Mouse (Mus musculus) hindbrain, embryonic 16.5 days (tissue): ENCODE data around the gene Usp19. TPM values are rescaled to one million over a fixed set of nuclear protein-coding genes. Genes with fewer than 3 reads are reported as not detected.

Experiments used
- ATAC-seq: fragments of 200-750 bp; cut with Nextera tagmentation; 2 replicates; pipeline ENCODE4 v1.8.0; 2017; ENCODE audit warnings: moderate TSS enrichment, moderate library complexity
- H3K27ac ChIP-seq: fragments of 300-500 bp; sonication (generic); 2 replicates; pipeline ENCODE4 v1.5.1; 2014; ENCODE audit warnings: low read depth, mild to moderate bottlenecking, control low read depth, low read length, moderate library complexity
- H3K27me3 ChIP-seq: fragments of 300-500 bp; sonication (generic); replicated peaks from 2 replicates; pipeline ENCODE4 v1.6.1; 2014; ENCODE audit warnings: low read length; ENCODE audit not compliant: control insufficient read depth, insufficient read depth
- H3K36me3 ChIP-seq: fragments of 300-500 bp; sonication (generic); 2 replicates; pipeline ENCODE4 v1.6.1; 2014; ENCODE audit warnings: mild to moderate bottlenecking, low read length, moderate library complexity, mixed read lengths; ENCODE audit not compliant: control insufficient read depth, insufficient read depth
- H3K4me1 ChIP-seq: fragments of 300-500 bp; sonication (generic); 2 replicates; pipeline ENCODE4 v1.6.1; 2014; ENCODE audit warnings: low read depth, low read length; ENCODE audit not compliant: control insufficient read depth, insufficient read depth
- H3K4me2 ChIP-seq: fragments of 300-500 bp; sonication (generic); 2 replicates; pipeline ENCODE4 v1.6.1; 2014; ENCODE audit warnings: mild to moderate bottlenecking, low read length, control low read depth, moderate library complexity
- H3K4me3 ChIP-seq: fragments of 300-500 bp; sonication (generic); 2 replicates; pipeline ENCODE4 v1.5.1; 2014; ENCODE audit warnings: mild to moderate bottlenecking, low read length, control low read depth, moderate library complexity
- H3K9ac ChIP-seq: fragments of 300-500 bp; sonication (generic); 2 replicates; pipeline ENCODE4 v1.6.1; 2014; ENCODE audit warnings: low read depth, mild to moderate bottlenecking, control low read depth, low read length, moderate library complexity
- H3K9me3 ChIP-seq: fragments of 300-500 bp; sonication (generic); 2 replicates; pipeline ENCODE4 v1.6.1; 2014; ENCODE audit warnings: mild to moderate bottlenecking, low read length, moderate library complexity; ENCODE audit not compliant: control insufficient read depth
- WGBS: fragments of 180-500 bp; shearing (Covaris S2); extraction: QIAGEN DNeasy Blood & Tissue Kit; methylation state at CpG from one replicate; pipeline ENCODE4 v1.1.7; 2014; 5-methylcytosine and 5-hydroxymethylcytosine counted together
- polyA plus RNA-seq: library from polyadenylated mRNA; unstranded; fragments of >200 nt; fragmentation: Nextera tagmentation; extraction: Ambion mirVana; gene quantifications from 2 replicates; pipeline ENCODE4 v1.2.1, GENCODE M21; 2015

The Usp19 gene
- polyA plus RNA-seq, 1 experiment from 2014 or later, result 56.3 TPM

DNA sequence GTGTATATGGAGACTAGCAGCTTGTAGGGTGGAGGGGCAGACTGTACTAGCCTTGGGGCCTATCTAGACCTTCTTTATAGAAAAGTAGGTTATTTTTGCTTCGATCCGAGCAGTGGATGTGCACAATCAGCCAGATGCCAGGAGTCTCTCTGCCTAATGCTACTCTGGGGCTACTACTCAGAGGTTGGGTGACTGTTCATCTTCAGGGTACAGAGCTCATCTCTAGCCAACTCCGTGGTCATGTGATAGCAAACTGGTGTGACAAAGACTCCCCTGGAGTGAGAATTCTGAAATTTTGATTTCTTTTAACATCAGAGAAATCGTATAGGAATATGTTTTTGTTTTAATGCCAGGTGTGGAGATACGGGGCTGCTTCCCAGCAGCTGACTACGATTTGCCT, 37.5 kb upstream of the Usp19 start:
- peak overlapping the region; percentile 76 for H3K4me2 ChIP-seq
- peak; percentile 38 for ATAC-seq
- H3K36me3 ChIP-seq, result 0 out of 2 replicates have a peak, but pooled peaks cover 3% of the 10 kb centered on the region
- H3K27me3 ChIP-seq, result no peaks in the 10 kb centered on the region
- no peaks in the 10 kb centered on the region for H3K9me3 ChIP-seq
- peak overlapping the region; percentile 88 for H3K27ac ChIP-seq
- WGBS, result 36% methylated on average over 6 of the region's 6 CpGs
- H3K4me1 ChIP-seq, result peaks cover 32% of the 10 kb centered on the region
- peak overlapping the region; percentile 80 for H3K9ac ChIP-seq
- H3K4me3 ChIP-seq, result peak overlapping the region; percentile 66

DNA sequence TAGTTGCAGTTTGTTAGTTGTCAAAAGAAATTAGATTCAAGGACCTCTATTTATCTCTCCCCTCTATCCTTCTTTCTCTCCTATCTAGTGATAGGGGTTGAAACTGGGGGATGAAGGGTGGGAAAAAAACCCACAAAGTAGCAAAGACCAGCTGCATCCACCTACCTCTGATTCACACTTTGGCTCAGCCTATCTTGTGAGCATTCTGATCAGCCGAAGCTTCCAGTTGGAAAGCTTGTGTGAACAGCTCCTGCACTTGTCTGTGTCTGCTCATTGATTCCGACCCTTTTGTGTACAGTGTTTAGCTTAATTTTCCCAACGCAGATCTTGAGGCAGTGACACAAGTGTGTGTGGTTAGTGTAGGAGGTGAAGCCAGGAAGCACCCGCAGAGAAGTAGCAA, 36.9 kb upstream of the Usp19 start:
- peak overlapping the region; percentile 80 for H3K9ac ChIP-seq
- no peaks in the 10 kb centered on the region for H3K9me3 ChIP-seq
- WGBS, result 77% methylated on average over 4 of the region's 4 CpGs
- peak overlapping the region; percentile 76 for H3K4me2 ChIP-seq
- no peak for ATAC-seq
- H3K4me3 ChIP-seq, result peak overlapping the region; percentile 66
- no peaks in the 10 kb centered on the region for H3K27me3 ChIP-seq
- peak overlapping the region; percentile 88 for H3K27ac ChIP-seq
- 0 out of 2 replicates have a peak, but pooled peaks cover 2% of the 10 kb centered on the region for H3K36me3 ChIP-seq
- peaks cover 32% of the 10 kb centered on the region for H3K4me1 ChIP-seq

DNA sequence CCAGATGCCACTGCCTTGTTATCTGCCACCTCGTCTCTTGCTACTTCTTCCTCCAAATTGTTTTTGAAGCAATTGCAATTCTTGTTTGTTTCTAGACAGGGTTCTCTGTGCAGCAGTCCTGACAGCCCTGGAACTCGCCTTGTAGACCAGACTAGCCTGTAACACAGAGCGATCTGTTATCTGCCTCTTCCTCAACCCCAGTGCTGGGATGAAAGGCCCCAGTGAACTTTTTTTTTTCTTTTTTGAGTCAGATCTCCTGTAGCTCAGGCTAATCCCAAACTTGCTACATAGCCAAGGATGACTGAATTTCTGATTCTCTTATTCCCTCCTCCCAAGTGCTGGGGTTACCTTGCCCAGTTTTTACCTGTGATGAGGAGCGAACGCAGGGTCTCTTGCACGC, 36.0 kb upstream of the Usp19 start:
- WGBS, result 91% methylated on average over 6 of the region's 6 CpGs
- H3K4me1 ChIP-seq, result peaks cover 32% of the 10 kb centered on the region
- H3K4me2 ChIP-seq, result no peak overlapping the region
- no peak overlapping the region for H3K27ac ChIP-seq
- H3K9ac ChIP-seq, result no peak overlapping the region
- H3K27me3 ChIP-seq, result no peaks in the 10 kb centered on the region
- no peaks in the 10 kb centered on the region for H3K9me3 ChIP-seq
- ATAC-seq, result no peak
- H3K36me3 ChIP-seq, result no peaks in the 10 kb centered on the region
- no peak overlapping the region for H3K4me3 ChIP-seq

- Histone ChIP-seq H3K27me3 (no peaks in the 10 kb centered on the region), H3K27ac (no peak overlapping the region), H3K4me2 (no peak overlapping the region), H3K4me1 (peaks cover 16% of the 10 kb centered on the region), H3K9ac (no peak overlapping the region; the same call in 1 of the 2 replicates), H3K9me3 (no peaks in the 10 kb centered on the region), H3K36me3 (no peaks in the 10 kb centered on the region), H3K4me3 (no peak overlapping the region)
- no peak for ATAC-seq
- WGBS, result 78% methylated on average over 12 of the region's 12 CpGs
These were observed 34.4 kb upstream of the Usp19 start for GRCm38 (mm10) chr9:108455747-108456571.

GRCm38 (mm10) chr9:108456953-108457352, 33.4 kb upstream of the Usp19 start:
- H3K4me1 ChIP-seq, result peaks cover 23% of the 10 kb centered on the region
- H3K9ac ChIP-seq, result no peak overlapping the region
- no peak overlapping the region for H3K4me3 ChIP-seq
- H3K9me3 ChIP-seq, result no peaks in the 10 kb centered on the region
- no peak for ATAC-seq
- 87% methylated on average over 10 of the region's 10 CpGs for WGBS
- H3K27me3 ChIP-seq, result no peaks in the 10 kb centered on the region
- no peak overlapping the region for H3K27ac ChIP-seq
- H3K4me2 ChIP-seq, result no peak overlapping the region
- no peaks in the 10 kb centered on the region for H3K36me3 ChIP-seq

GRCm38 (mm10) chr9:108459939-108460318, 30.5 kb upstream of the Usp19 start:
- Histone ChIP-seq H3K9ac (peak overlapping the region; percentile 92; the same call in 1 of the 2 replicates), H3K27me3 (no peaks in the 10 kb centered on the region), H3K4me3 (peak overlapping the region; percentile 87), H3K9me3 (no peaks in the 10 kb centered on the region), H3K4me1 (peaks cover 13% of the 10 kb centered on the region), H3K4me2 (peak overlapping the region; percentile 97), H3K36me3 (peaks cover 17% of the 10 kb centered on the region), H3K27ac (peak overlapping the region; percentile 88)
- ATAC-seq, result 0 out of 2 replicates have a peak, but pooled peaks have one; percentile 6
- 90% methylated on average over 1 of the region's 1 CpGs for WGBS

GRCm38 (mm10) chr9:108460319-108461178, 29.9 kb upstream of the Usp19 start, which contains the start of gene Ccdc71:
Gene Ccdc71, plus strand, starts transcription at chr9:108460527.
- peak; percentile 85 for ATAC-seq
- peaks cover 13% of the 10 kb centered on the region for H3K4me1 ChIP-seq
- peak within 1 kb of the TSS; percentile 87 for H3K4me3 ChIP-seq
- peak within 1 kb of the TSS; percentile 88 for H3K27ac ChIP-seq
- H3K36me3 ChIP-seq, result peaks cover 19% of the 10 kb centered on the region
- H3K9ac ChIP-seq, result peak within 1 kb of the TSS; percentile 92
- H3K4me2 ChIP-seq, result peak within 1 kb of the TSS; percentile 97
- no peaks in the 10 kb centered on the region for H3K27me3 ChIP-seq
- no peaks in the 10 kb centered on the region for H3K9me3 ChIP-seq
- under 1% methylated on average over 46 of the region's 52 CpGs for WGBS

DNA sequence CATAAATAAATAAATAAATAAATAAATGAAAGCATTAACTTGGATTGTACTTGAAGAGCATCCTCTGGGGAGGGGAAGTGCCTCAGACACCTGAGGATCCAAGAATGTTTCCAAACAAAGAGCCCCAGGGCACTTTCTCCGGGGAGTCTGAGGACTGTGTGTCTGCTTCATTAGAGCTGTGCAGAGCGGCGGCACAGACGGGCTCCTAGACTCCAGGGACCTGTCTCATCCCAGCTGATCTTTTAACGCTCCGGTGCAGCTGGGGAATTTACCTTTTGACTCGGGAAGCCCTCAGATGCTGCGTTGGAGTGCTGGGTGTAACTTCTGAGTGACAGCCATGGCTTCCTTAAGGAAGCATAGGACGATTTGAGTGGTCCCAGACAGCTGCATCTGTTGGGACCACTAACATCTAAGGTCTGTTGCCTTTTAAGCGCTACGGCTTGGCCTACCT, 29.2 kb upstream of the Usp19 start, which contains the start of gene Klhdc8b:
Gene Klhdc8b, minus strand, starts transcription at position 401 of the 451 bp plus-strand sequence.
- ATAC-seq, result peak; percentile 37
- Histone ChIP-seq H3K9me3 (no peaks in the 10 kb centered on the region), H3K27me3 (no peaks in the 10 kb centered on the region), H3K27ac (peak within 1 kb of the TSS; percentile 88), H3K4me3 (peak within 1 kb of the TSS; percentile 87), H3K36me3 (peaks cover 20% of the 10 kb centered on the region), H3K4me2 (peak within 1 kb of the TSS; percentile 97), H3K9ac (peak within 1 kb of the TSS; percentile 92), H3K4me1 (peaks cover 13% of the 10 kb centered on the region)
- 24% methylated on average over 11 of the region's 11 CpGs for WGBS
